Mouse (Mus musculus): ENCODE measurements at regions not wholly inside any gene's neighbourhood (a gene's known extent, or its start where the extent isn't known, plus 50 kb on each side); places are given as distances from the start of the nearest gene placed in this dataset.
A peak's percentile ranks its signal among the peaks of the same experiment; 100 is the strongest.

- peak; percentile 27 for DNase-seq (ENCODE audit: low read depth, low spot score)
Measured at GRCm38 (mm10) chr6:140368354-140369069, 55.3 kb upstream of the Plekha5 start.

- DNase-seq (ENCODE audit: low read depth, low spot score): no peak
Measured at GRCm38 (mm10) chr6:140367303-140367702, 56.6 kb upstream of the Plekha5 start.

- DNase-seq (ENCODE audit: low read depth, low spot score): no peak
Measured at GRCm38 (mm10) chr6:140366791-140367190, 57.1 kb upstream of the Plekha5 start.

- no peak for DNase-seq (ENCODE audit: low read depth, low spot score)
Measured at GRCm38 (mm10) chr6:140360996-140361395, 62.9 kb upstream of the Plekha5 start.

- no peak for DNase-seq (ENCODE audit: low read depth, low spot score)
Measured at GRCm38 (mm10) chr6:140357901-140358300, 66.0 kb upstream of the Plekha5 start.

- DNase-seq (ENCODE audit: low read depth, low spot score): no peak
Measured at GRCm38 (mm10) chr6:140357300-140357699, 66.6 kb upstream of the Plekha5 start.

GRCm38 (mm10) chr6:140354082-140354481 lies 69.8 kb upstream of the Plekha5 start:
- DNase-seq (ENCODE audit: low read depth, low spot score): no peak

- no peak for DNase-seq (ENCODE audit: low read depth, low spot score)
Measured at GRCm38 (mm10) chr6:140353610-140354009, 70.2 kb upstream of the Plekha5 start.

- DNase-seq (ENCODE audit: low read depth, low spot score): no peak
Measured at GRCm38 (mm10) chr6:140351365-140352095, 72.3 kb upstream of the Plekha5 start.

GRCm38 (mm10) chr6:140348578-140348977 lies 75.3 kb upstream of the Plekha5 start:
- peak; percentile 47 for DNase-seq (ENCODE audit: low read depth, low spot score)

GRCm38 (mm10) chr6:140346929-140347328 lies 76.9 kb upstream of the Plekha5 start:
- no peak for DNase-seq (ENCODE audit: low read depth, low spot score)

GRCm38 (mm10) chr6:140343638-140344037 lies 80.2 kb upstream of the Plekha5 start:
- no peak for DNase-seq (ENCODE audit: low read depth, low spot score)

GRCm38 (mm10) chr6:140342881-140343280 lies 81.0 kb upstream of the Plekha5 start:
- no peak for DNase-seq (ENCODE audit: low read depth, low spot score)

- DNase-seq (ENCODE audit: low read depth, low spot score): no peak
Measured at GRCm38 (mm10) chr6:140339731-140340130, 84.1 kb upstream of the Plekha5 start.

GRCm38 (mm10) chr6:140337897-140338749 lies 85.7 kb upstream of the Plekha5 start:
- DNase-seq (ENCODE audit: low read depth, low spot score): peak; percentile 70

GRCm38 (mm10) chr6:140337083-140337491 lies 86.8 kb upstream of the Plekha5 start:
- DNase-seq (ENCODE audit: low read depth, low spot score): peak; percentile 88

- DNase-seq (ENCODE audit: low read depth, low spot score): peak; percentile 87
Measured at GRCm38 (mm10) chr6:140336414-140336941, 87.4 kb upstream of the Plekha5 start.

- DNase-seq (ENCODE audit: low read depth, low spot score): no peak
Measured at GRCm38 (mm10) chr6:140333397-140333796, 90.5 kb upstream of the Plekha5 start.

GRCm38 (mm10) chr6:140308641-140309040 lies 115.2 kb upstream of the Plekha5 start:
- no peak for DNase-seq (ENCODE audit: low read depth, low spot score)

GRCm38 (mm10) chr6:140306811-140307558 lies 116.9 kb upstream of the Plekha5 start:
- DNase-seq (ENCODE audit: low read depth, low spot score): no peak

- peak; percentile 85 for DNase-seq (ENCODE audit: low read depth, low spot score)
Measured at GRCm38 (mm10) chr6:140304105-140304504, 119.7 kb upstream of the Plekha5 start.

Data from ES-CJ7 (cell line).